Mouse (Mus musculus): ENCODE data around the gene Arl3.

GRCm38 (mm10) chr19:46616378-46616777, 43.4 kb upstream of the Arl3 start:
- TF ChIP-seq EP300 (IDR thresholded peaks at IDR 0.05): no peak
- TF ChIP-seq CTCF (IDR thresholded peaks at IDR 0.05): no peak
